Mouse (Mus musculus) olfactory bulb, adult 2 months (tissue): ENCODE measurements around the gene Srsf5.
"Not testable (repeated sequence)": the region's sequence is repeated elsewhere in the genome, so short reads cannot be mapped to it uniquely, and the experiment has no call there.

ENCODE experiments used
- CTCF ChIP-seq: fragments of 200-500 bp; IDR thresholded peaks from 2 replicates; pipeline ENCODE4 v1.5.1; 2012; ENCODE audit warnings: low read depth, mild to moderate bottlenecking, low read length, moderate library complexity; ENCODE audit not compliant: insufficient read depth
- POLR2A ChIP-seq: fragments of 200-500 bp; IDR thresholded peaks from 2 replicates; pipeline ENCODE4 v1.6.1; 2012; ENCODE audit warnings: mild to moderate bottlenecking, low read depth, low read length, moderate library complexity; ENCODE audit not compliant: insufficient read depth

GRCm38 (mm10) chr12:80949603-80950002 lies 4.3 kb downstream of the Srsf5 start:
- not testable (repeated sequence) for TF ChIP-seq POLR2A, CTCF
